Mouse (Mus musculus): ENCODE data around the gene Zmynd10.

DNA sequence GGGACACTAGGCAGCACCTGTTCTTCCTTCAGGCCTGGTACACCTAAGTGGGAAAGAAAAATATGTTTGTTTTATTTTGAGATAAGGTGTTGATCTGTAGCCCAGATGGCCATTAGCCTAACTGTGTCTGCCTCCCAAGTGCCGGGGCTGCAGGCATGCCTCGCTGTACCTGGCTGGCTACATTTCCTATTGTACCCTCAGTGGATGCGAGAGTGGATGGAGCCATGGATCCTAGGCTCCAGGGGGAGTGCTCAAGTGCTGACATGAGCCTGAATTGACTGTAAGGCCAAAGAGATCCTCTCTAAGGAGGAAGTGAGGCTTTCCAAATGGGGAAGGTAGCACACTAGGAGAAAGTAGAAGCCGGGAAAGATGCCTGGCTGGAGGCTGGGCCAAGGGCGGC is 859 bp downstream of the Zmynd10 start:
- TF ChIP-seq CTCF (IDR thresholded peaks at IDR 0.05; ENCODE audit: extremely low read depth, insufficient read depth, low read length) (no peak), POLR2A (IDR thresholded peaks at IDR 0.05; ENCODE audit: extremely low read depth, insufficient read depth, low read length) (no peak)
